Mouse (Mus musculus): ENCODE results near the gene Trabd. TPM values are rescaled to one million over a fixed set of nuclear protein-coding genes. Genes with fewer than 3 reads are reported as not detected.

The Trabd gene
- polyA plus RNA-seq, 1 experiment, result not detected

DNA sequence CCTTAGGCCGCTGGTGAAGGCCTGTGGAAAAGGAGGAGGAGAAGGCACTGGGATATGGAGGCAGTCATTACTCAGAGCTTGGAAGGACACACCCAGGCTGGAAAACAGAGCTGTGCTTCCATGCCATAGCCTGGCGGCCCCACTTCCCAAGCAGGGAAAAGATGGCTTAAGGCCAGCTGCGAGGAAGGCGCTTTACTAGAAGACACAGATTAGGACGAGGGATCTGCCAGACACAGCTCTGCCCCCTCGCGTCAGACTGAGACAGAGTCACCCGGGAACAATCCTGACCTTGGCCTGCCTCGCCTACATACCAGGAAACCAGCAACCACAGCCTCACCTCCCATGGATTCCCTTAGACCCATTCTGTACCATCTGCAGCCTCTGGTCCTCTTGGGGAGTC lies 35.2 kb downstream of the Trabd start:
- Histone ChIP-seq H3K4me1 (ENCODE audit: control insufficient read depth, insufficient read depth, low read length) (no peaks in the 10 kb centered on the region), H3K27ac (ENCODE audit: insufficient read depth, low read depth, low read length) (no peak overlapping the region), H3K4me3 (ENCODE audit: insufficient read depth, low read depth, low read length) (no peak overlapping the region)
- 67% methylated on average over 9 of the region's 9 CpGs for WGBS
- TF ChIP-seq CTCF (IDR thresholded peaks at IDR 0.05; ENCODE audit: insufficient read depth, low read depth, low read length), result no peak
- TF ChIP-seq POLR2A (IDR thresholded peaks at IDR 0.05; ENCODE audit: insufficient read depth, low read depth, low read length), result no peak

- Histone ChIP-seq H3K4me1 (ENCODE audit: control insufficient read depth, insufficient read depth, low read length) (peaks cover 17% of the 10 kb centered on the region), H3K4me3 (ENCODE audit: insufficient read depth, low read depth, low read length) (no peak overlapping the region), H3K27ac (ENCODE audit: insufficient read depth, low read depth, low read length) (no peak overlapping the region)
- no peak for TF ChIP-seq POLR2A (IDR thresholded peaks at IDR 0.05; ENCODE audit: insufficient read depth, low read depth, low read length)
- TF ChIP-seq CTCF (IDR thresholded peaks at IDR 0.05; ENCODE audit: insufficient read depth, low read depth, low read length), result no peak
Observed at GRCm38 (mm10) chr15:89118007-89118406, 43.1 kb downstream of the Trabd start.

DNA sequence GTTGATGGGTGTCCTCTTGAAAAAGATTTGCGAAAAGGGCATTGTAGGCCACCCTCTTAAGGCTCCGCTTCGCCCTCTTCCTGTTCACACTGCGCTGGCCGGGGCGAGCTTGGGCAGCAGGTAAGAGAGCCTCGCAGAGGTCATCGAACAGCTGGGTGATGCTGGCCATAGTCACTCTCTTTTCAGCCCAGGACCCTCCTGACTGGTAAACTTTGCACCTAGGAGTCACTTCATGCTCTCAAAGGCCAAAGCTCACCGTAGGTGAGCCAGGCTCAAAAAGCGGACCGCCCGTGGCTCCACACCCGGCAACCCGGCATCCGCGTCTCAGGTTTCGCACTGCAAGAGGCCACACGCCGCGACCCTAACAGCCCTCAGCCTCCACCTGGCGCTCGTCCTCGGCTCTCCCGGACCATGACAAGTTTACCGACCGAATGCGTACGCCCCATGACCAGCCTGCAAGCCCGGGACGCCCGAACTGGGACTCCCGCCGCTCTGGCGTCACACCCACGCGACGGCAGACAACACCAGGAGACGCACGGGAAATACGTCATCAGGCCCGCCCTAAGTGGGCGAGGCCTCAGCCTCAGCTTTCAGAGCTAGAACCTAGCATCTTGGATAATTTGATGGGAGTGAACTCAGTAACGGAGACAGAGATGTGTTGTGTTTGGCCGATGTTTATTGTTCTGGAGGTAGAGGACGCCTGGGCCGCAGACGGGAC lies 47.9 kb downstream of the Trabd start, which contains the start of gene Tubgcp6:
Gene Tubgcp6 (minus strand): TSS at position 464 of the 718 bp plus-strand sequence.
- TF ChIP-seq CTCF (IDR thresholded peaks at IDR 0.05; ENCODE audit: insufficient read depth, low read depth, low read length) (no peak), POLR2A (IDR thresholded peaks at IDR 0.05; ENCODE audit: insufficient read depth, low read depth, low read length) (peak; percentile 74; the same call in 1 of the 2 replicates)

GRCm38 (mm10) chr15:89123595-89123994 lies 48.7 kb downstream of the Trabd start:
- WGBS, result 13% methylated on average over 11 of the region's 11 CpGs
- Histone ChIP-seq H3K27ac (ENCODE audit: insufficient read depth, low read depth, low read length) (peak overlapping the region; percentile 47; the same call in 1 of the 2 replicates), H3K4me1 (ENCODE audit: control insufficient read depth, insufficient read depth, low read length) (peaks cover 37% of the 10 kb centered on the region), H3K4me3 (ENCODE audit: insufficient read depth, low read depth, low read length) (peak overlapping the region; percentile 81)
- TF ChIP-seq POLR2A (IDR thresholded peaks at IDR 0.05; ENCODE audit: insufficient read depth, low read depth, low read length), result no peak
- TF ChIP-seq CTCF (IDR thresholded peaks at IDR 0.05; ENCODE audit: insufficient read depth, low read depth, low read length), result peak; percentile 25; the same call in 1 of the 2 replicates

More for the DNA sequence above, 47.9 kb downstream of the Trabd start, which contains the start of gene Tubgcp6:
- Histone ChIP-seq H3K4me3 (ENCODE audit: insufficient read depth, low read depth, low read length) (peak within 1 kb of the TSS; percentile 81), H3K27ac (ENCODE audit: insufficient read depth, low read depth, low read length) (peak within 1 kb of the TSS; percentile 47), H3K4me1 (ENCODE audit: control insufficient read depth, insufficient read depth, low read length) (peaks cover 32% of the 10 kb centered on the region)
- WGBS, result under 1% methylated on average over 47 of the region's 47 CpGs

DNA sequence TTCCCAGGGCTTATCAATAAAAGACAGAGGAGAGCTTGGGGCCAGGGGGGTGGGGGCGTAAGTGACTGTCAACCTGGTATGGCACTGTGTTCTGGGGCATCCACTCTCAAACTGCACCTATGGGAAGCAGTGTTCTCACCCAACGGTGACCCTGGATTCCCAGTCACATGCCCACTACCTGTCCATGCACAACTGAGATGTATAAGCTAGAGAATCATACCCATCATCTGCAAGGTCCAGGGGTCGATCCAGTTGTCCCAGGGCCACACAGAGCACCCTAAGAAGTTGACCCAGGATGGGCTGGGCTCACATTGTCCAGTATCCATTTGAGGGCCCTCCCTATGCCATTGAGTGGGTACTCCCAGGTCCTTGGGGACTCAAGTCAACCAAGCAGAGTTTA lies 49.4 kb downstream of the Trabd start:
- H3K27ac ChIP-seq (ENCODE audit: insufficient read depth, low read depth, low read length), result no peak overlapping the region
- H3K4me1 ChIP-seq (ENCODE audit: control insufficient read depth, insufficient read depth, low read length), result peaks cover 43% of the 10 kb centered on the region
- 93% methylated on average over 3 of the region's 3 CpGs for WGBS
- TF ChIP-seq POLR2A (IDR thresholded peaks at IDR 0.05; ENCODE audit: insufficient read depth, low read depth, low read length) (no peak), CTCF (IDR thresholded peaks at IDR 0.05; ENCODE audit: insufficient read depth, low read depth, low read length) (no peak)
- no peak overlapping the region for H3K4me3 ChIP-seq (ENCODE audit: insufficient read depth, low read depth, low read length)

DNA sequence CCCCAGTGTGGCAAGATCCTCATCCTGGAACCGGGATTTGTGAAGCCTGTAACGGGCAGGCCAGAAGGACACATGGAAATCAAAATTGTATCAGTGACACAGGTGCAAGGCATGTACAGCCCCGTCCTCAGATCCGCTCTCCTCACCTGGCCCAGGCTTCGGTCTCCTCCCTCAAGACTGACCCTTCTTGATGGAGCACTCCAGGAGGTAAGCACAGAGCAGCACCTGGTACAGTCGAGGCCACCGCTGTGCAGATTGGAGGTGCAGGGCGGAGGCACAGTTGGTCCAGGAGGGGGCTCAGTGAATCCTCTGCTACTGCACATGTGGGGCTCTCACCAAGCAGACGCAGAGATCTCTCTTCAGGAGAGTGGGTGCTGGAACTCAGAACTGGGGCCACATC lies 50.4 kb downstream of the Trabd start:
- Histone ChIP-seq H3K4me3 (ENCODE audit: insufficient read depth, low read depth, low read length) (no peak overlapping the region), H3K4me1 (ENCODE audit: control insufficient read depth, insufficient read depth, low read length) (peaks cover 36% of the 10 kb centered on the region), H3K27ac (ENCODE audit: insufficient read depth, low read depth, low read length) (no peak overlapping the region)
- TF ChIP-seq CTCF (IDR thresholded peaks at IDR 0.05; ENCODE audit: insufficient read depth, low read depth, low read length), result no peak
- TF ChIP-seq POLR2A (IDR thresholded peaks at IDR 0.05; ENCODE audit: insufficient read depth, low read depth, low read length), result no peak
- WGBS, result 96% methylated on average over 9 of the region's 9 CpGs

- no peak overlapping the region for H3K27ac ChIP-seq (ENCODE audit: insufficient read depth, low read depth, low read length)
- H3K4me3 ChIP-seq (ENCODE audit: insufficient read depth, low read depth, low read length), result no peak overlapping the region
- H3K4me1 ChIP-seq (ENCODE audit: control insufficient read depth, insufficient read depth, low read length), result peaks cover 35% of the 10 kb centered on the region
- WGBS, result 89% methylated on average over 8 of the region's 8 CpGs
- no peak for TF ChIP-seq POLR2A (IDR thresholded peaks at IDR 0.05; ENCODE audit: insufficient read depth, low read depth, low read length)
- TF ChIP-seq CTCF (IDR thresholded peaks at IDR 0.05; ENCODE audit: insufficient read depth, low read depth, low read length), result no peak
Observed at GRCm38 (mm10) chr15:89126622-89127021, 51.7 kb downstream of the Trabd start.

GRCm38 (mm10) chr15:89127364-89127940 lies 52.5 kb downstream of the Trabd start:
- no peak for TF ChIP-seq POLR2A (IDR thresholded peaks at IDR 0.05; ENCODE audit: insufficient read depth, low read depth, low read length)
- TF ChIP-seq CTCF (IDR thresholded peaks at IDR 0.05; ENCODE audit: insufficient read depth, low read depth, low read length), result no peak
- no peak overlapping the region for H3K27ac ChIP-seq (ENCODE audit: insufficient read depth, low read depth, low read length)
- 71% methylated on average over 8 of the region's 8 CpGs for WGBS

More at GRCm38 (mm10) chr15:89127364-89127940, 52.5 kb downstream of the Trabd start:
- Histone ChIP-seq H3K4me3 (ENCODE audit: insufficient read depth, low read depth, low read length) (peak overlapping the region; percentile 83; the same call in 1 of the 2 replicates), H3K4me1 (ENCODE audit: control insufficient read depth, insufficient read depth, low read length) (peaks cover 27% of the 10 kb centered on the region)

Data from olfactory bulb, adult 2 months (tissue).